Mouse (Mus musculus) bone marrow macrophage, adult 2 months (primary cell): ENCODE measurements around the gene Dtx1.

ENCODE experiments used
- CTCF ChIP-seq: IDR thresholded peaks from 2 replicates; pipeline ENCODE4 v1.5.1; 2012; ENCODE audit warnings: low read depth, mild to moderate bottlenecking, low read length, moderate library complexity
- POLR2A ChIP-seq: IDR thresholded peaks from 2 replicates; pipeline ENCODE4 v1.6.1; 2012; ENCODE audit warnings: mild to moderate bottlenecking, low read depth, low read length, borderline replicate concordance

DNA sequence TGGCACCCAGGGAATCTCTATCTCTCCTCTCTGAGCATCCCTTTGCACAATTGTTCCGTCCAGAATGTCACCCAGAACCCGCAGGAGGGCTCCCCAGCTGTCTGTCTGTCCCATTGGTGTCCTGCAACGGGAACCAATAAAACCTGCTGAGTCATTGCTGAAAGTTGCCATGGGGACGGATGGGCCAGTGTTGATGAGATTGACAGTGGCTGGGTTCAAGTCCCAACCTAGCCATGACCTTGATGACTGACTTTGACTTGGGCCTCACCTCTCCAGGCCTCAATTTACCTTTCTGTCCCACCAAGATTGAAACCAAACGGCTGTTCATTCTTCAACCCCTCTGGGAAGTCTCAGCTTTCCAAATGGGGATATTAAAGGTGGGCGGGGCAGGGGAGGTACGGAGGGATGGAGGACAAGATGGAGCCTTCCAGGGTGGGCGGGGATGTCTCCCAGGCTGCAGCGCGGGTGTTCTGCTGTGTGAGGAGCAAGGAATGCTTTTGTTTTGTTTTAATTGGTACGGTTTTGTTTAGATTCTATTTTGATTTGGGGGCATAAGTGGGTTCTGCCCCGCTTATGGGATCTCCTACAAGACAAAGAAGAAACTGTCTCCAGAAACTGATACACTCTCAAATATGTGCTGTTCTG, 14.2 kb upstream of the Dtx1 start:
- TF ChIP-seq CTCF (no peak), POLR2A (no peak)
